Mouse (Mus musculus) erythroblast, embryonic 14.5 days (primary cell): Measurements from ENCODE around the gene Rasa4. TPM values are rescaled to one million over a fixed set of nuclear protein-coding genes. Genes with fewer than 3 reads are reported as not detected.
"Not testable (repeated sequence)": the region's sequence is repeated elsewhere in the genome, so short reads cannot be mapped to it uniquely, and the experiment has no call there.

Source experiments
- H3K27me3 ChIP-seq: 2 replicates; pipeline ENCODE4 v1.6.1; 2012; ENCODE audit warnings: inconsistent platforms; ENCODE audit not compliant: control insufficient read depth
- H3K36me3 ChIP-seq: 2 replicates; pipeline ENCODE4 v1.6.1; 2012; ENCODE audit warnings: mild to moderate bottlenecking, inconsistent platforms; ENCODE audit not compliant: control insufficient read depth
- H3K4me1 ChIP-seq: 2 replicates; pipeline ENCODE4 v1.6.1; 2012; ENCODE audit warnings: inconsistent platforms; ENCODE audit not compliant: control insufficient read depth
- H3K4me3 ChIP-seq: replicated peaks from 2 replicates; pipeline ENCODE3; 2012; ENCODE audit warnings: moderate library complexity, mild to moderate bottlenecking, inconsistent platforms
- H3K9me3 ChIP-seq: 2 replicates; pipeline ENCODE4 v1.6.1; 2012; ENCODE audit warnings: low read length, inconsistent platforms, mixed read lengths; ENCODE audit not compliant: control insufficient read depth
- GATA1 ChIP-seq: IDR thresholded peaks from 2 replicates; pipeline ENCODE4 v1.6.1; 2012; ENCODE audit warnings: low read length, inconsistent platforms, mixed read lengths
- TAL1 ChIP-seq: IDR thresholded peaks from 3 replicates; pipeline ENCODE4 v1.6.1; 2012; ENCODE audit warnings: low read length, inconsistent platforms, mixed read lengths
- polyA plus RNA-seq: library from polyadenylated mRNA; stranded (reverse); fragments of >175 nt; gene quantifications from 2 replicates; pipeline ENCODE4 v1.2.3, GENCODE M21; 2012

Rasa4 gene
- polyA plus RNA-seq, 1 experiment: 0.04 TPM

DNA sequence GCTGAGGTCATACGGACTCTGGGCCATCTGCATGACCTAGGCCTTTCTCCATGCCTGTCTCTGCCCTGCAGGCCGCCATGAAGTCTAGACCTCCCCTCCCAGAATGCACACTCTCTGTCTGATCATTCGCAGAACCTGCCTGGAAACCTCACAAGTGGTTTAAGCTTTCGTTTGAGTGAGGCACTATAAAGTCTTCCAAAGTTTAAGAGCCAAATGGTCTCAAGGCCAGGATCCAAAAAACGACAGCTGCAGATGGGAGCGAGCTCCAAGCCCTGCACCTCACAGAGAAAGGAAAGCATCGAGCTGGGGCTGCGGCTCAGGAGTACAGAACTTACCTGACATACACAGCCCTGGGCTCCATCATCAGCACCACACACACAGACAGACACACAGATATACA is 68.6 kb downstream of the Rasa4 start:
- H3K27me3 ChIP-seq: no peaks in the 10 kb centered on the region
- no peaks in the 10 kb centered on the region for H3K4me1 ChIP-seq
- H3K36me3 ChIP-seq: no peaks in the 10 kb centered on the region
- H3K9me3 ChIP-seq: no peaks in the 10 kb centered on the region
- no peak overlapping the region for H3K4me3 ChIP-seq
- no peak for TF ChIP-seq TAL1
- no peak for TF ChIP-seq GATA1

GRCm38 (mm10) chr5:136155399-136155798 is 71.7 kb downstream of the Rasa4 start:
- Histone ChIP-seq H3K36me3 (no peaks in the 10 kb centered on the region), H3K4me3 (no peak overlapping the region), H3K27me3 (no peaks in the 10 kb centered on the region), H3K4me1 (no peaks in the 10 kb centered on the region), H3K9me3 (no peaks in the 10 kb centered on the region)
- no peak for TF ChIP-seq TAL1
- no peak for TF ChIP-seq GATA1

DNA sequence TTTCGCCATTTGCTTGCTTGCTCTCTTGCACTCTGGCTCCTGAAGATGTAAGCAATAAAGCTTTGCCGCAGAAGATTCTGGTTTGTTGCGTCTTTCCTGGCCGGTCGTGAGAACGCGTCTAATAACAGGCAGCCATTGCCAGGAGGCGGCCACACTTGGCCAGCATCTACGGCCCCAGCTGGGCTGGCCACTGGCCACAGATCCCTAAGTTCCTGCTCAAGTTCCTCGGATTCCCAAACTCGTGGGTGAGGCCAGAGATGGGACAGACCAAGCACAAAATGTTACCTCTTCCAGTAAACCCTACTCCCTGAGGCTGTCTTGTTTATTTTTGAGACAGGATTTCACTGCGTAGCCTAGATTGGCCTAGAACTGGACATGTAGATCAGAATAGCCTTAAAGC is 76.4 kb downstream of the Rasa4 start:
- H3K36me3 ChIP-seq: not testable (repeated sequence)

More for the DNA sequence above, 76.4 kb downstream of the Rasa4 start:
- not testable (repeated sequence) for H3K27me3 ChIP-seq, H3K4me3 ChIP-seq, H3K4me1 ChIP-seq, H3K9me3 ChIP-seq

Other genes with a start within 250 kb of the Rasa4 start
- gene Hspb1, start 196.0 kb upstream of the Rasa4 start, polyA plus RNA-seq: 0.08 TPM in 1 of 2 replicates, not detected in the other
- gene Ywhag, start 149.3 kb upstream of the Rasa4 start, polyA plus RNA-seq: 5.0 and 5.6 TPM in 2 replicates
- gene Ssc4d, start 109.4 kb upstream of the Rasa4 start, polyA plus RNA-seq: 0.03 and 0.27 TPM in 2 replicates
- gene Zp3, start 103.8 kb upstream of the Rasa4 start, polyA plus RNA-seq: not detected in 2 replicates
- 0.84 and 0.97 TPM in 2 replicates for gene Dtx2, start 89.1 kb upstream of the Rasa4 start, polyA plus RNA-seq
- gene Upk3b, start 45.4 kb upstream of the Rasa4 start, polyA plus RNA-seq: not detected in 2 replicates
- gene Upk3bl, start 29.4 kb upstream of the Rasa4 start, polyA plus RNA-seq: not detected in 2 replicates
- gene Polr2j, start 32.7 kb downstream of the Rasa4 start, polyA plus RNA-seq: 9.9 and 12.2 TPM in 2 replicates
- gene Lrwd1, start 52.2 kb downstream of the Rasa4 start, polyA plus RNA-seq: 17.9 and 18.0 TPM in 2 replicates
- 4.8 and 5.1 TPM in 2 replicates for gene Alkbh4, start 52.2 kb downstream of the Rasa4 start, polyA plus RNA-seq
- 0.09 and 0.10 TPM in 2 replicates for gene Orai2, start 86.8 kb downstream of the Rasa4 start, polyA plus RNA-seq
- 7.3 and 7.9 TPM in 2 replicates for gene Prkrip1, start 115.0 kb downstream of the Rasa4 start, polyA plus RNA-seq
- gene Sh2b2, start 162.6 kb downstream of the Rasa4 start, polyA plus RNA-seq: 0.03 and 0.05 TPM in 2 replicates